Mouse (Mus musculus) heart, postnatal 10 days (tissue): ENCODE measurements around the gene Pde1a. TPM values are rescaled to one million over a fixed set of nuclear protein-coding genes. Genes with fewer than 3 reads are reported as not detected.

ENCODE experiments used
- DNase-seq, 2 experiments: peaks; one replicate each; pipeline ENCODE4 v3.0.0; 2021
- intact Hi-C: fragments of 180-260 bp; cut with DNase I; formaldehyde crosslinking; loops from one replicate; pipeline ENCODE4 v1.15.1; 2025
- total RNA-seq, 2 experiments: library from RNA; stranded (reverse); gene quantifications; 2 replicates each; pipeline ENCODE4 v1.2.3; 2021

The Pde1a gene
- total RNA-seq, result 10 to 100 TPM; 11.9 to 16.1 TPM

DNA sequence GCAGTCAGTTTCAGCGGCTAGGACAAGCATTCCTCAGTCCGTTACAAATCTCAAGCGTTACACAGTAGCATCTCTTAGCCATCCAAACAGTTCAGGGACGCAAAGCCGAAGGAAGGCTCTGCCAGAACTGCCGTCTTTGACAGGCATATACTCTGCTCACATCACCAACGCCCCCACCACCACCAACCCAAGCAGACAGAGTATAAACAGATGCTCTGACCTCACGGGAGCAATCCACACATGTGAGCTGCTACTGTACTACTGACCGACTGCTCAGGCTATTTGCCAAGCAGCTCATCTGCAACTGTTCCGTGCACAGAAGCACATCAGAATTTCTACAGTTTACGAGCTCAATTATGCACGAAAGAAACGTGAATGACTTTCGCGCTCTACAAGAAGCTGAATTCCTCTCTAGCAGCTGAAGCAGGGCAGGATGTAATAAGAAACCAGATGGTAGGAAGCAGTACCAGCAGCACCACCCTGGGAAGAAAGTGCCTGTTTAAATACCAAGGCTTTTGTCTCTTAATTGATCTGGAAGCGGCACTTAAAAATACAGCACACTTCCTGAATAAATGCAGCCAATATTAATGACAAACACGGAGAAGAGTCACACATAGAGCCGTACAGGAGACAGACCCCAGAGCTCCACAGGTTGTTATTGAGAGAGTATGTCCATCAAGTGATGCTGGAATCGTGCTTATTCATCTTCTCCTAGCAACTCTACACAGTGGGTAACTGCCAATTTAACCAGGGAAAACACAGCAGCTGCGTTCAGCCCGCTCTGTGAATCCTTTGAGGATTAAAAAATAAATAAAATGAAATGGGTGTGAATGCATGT lies at the start of gene Pde1a:
TSS of gene Pde1a (minus strand) at position 598 of the 838 bp plus-strand sequence.
- intact Hi-C loops, result no loop called here
- DNase-seq, result peak; percentile 8 to 10

DNA sequence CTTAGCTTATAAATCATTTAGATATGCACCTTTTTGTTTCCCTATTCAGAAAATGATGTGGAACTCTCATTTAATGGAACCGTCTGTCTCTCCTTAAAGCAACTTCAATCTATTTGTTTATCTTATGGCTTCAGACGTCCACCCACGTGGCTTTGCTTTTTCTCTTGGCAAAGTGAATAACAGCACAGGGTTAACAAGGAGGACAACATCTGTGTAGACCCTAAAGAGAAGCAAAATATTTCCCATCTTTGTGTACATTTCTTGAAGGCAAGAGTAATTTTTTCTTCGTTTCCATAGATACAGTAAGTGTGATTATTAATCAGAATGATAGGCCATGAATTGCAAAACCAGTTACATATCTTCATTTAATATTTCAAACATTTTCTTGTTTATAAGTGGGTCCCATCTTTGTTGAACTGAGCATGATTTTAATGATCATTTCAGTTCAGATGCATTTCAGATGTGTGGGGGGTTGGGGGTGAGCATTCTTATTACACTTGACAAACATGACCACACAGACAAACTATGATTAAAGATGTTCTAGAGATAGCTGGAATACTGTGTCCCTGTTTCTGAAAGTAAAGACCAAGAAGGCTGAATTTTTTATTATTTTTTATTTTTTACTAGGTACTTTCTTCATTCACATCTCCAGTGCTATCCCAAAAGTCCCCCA lies 49.5 kb upstream of the Pde1a start:
- DNase-seq, result no peak
- intact Hi-C loops, result no loop called here

DNA sequence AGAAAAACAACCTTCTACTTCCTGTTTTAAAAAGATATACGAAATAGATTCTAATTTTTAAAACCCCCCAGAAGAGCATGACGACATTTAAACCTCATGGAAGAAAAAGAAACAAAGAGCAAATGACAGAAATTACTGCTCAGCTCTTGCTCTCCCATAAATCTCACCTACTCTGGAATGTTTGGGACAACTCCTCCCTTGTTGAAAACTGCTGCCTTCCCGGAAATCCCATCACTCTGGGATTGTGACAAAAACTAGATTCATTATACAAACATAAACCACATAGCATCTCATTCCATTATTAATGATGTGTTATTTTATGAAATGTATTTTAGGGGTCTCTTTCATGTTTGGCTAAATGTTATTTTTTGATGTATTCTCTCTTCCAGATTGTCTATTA lies 48.9 kb upstream of the Pde1a start:
- DNase-seq, result no peak
- intact Hi-C loops, result no loop called here

DNA sequence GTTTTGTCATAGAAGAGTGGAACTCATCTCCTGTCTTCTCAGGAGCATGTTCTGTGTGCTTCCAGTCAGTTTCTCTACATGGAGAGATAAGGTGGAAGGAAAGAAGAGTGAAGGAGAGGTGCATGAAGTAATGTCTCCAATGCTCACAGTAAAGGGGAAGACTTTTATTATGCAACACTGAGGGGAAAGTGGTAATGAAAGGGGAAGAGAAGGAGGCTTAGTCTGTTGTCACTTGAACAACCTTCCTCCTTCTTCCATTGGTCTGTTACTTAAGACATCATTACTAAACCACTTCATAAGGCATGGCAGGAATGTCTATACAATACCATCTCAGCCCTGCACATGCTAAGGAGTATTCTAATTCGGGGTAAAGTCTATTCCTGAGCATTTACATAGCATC lies 38.8 kb upstream of the Pde1a start:
- DNase-seq, result no peak
- intact Hi-C loops, result no loop called here

DNA sequence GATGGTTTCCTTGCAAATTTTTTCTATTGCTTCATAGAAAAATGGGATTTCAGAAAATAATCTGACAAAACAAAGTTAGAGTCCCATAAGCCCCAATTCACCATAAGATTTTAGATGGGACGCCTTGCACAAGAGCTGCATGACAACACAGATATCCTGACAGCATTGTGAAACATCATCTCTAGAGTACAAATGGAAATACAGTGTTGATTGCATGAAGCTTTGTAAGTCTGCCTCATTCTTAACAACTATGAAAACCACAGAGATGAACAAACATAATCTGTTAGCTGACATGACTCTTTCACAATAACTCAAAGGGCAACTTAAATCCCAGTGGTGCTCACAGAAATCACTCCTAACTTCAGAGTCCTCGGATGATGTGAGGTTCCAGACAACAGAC lies 29.5 kb upstream of the Pde1a start:
- DNase-seq, result no peak
- intact Hi-C loops, result no loop called here

DNA sequence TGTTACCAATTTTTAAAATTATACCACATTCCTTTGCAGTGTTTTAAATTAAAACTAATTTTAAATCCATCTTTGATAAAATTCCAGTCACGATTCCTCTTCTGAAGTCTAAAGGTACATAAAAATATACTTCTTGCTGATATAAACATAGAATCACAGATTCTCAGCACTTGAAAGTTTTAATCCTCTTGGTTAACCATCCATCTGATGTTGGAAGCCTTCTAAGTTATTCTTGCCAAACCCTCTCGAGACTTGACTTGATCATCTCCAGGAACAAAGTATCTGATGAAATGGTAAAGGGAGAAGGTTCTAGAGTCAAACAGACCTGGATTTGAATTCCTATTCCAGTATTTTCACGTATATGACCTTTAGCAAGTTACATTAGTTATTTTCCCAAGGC lies 28.9 kb upstream of the Pde1a start:
- intact Hi-C loops, result no loop called here
- no peak for DNase-seq

DNA sequence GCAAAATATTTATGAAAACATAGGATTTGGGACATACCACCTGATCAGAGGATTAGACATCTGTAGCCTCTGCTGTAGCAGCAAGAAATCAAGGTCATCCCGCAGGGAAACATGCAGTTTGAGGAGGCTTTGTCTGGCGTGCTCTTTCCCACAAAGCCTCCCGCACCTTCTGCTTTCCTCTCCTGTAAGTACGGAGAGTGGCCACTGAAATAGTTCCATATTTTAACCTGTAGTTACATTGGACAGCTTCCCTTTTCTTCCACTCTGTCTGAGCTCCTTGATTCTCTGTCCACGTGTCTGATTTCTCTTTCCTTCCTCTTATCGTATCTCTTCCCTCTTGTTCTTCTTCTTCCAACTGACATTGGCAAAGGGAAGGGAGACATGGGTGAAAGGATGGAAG lies 20.8 kb upstream of the Pde1a start:
- no peak for DNase-seq
- intact Hi-C loops, result no loop called here

DNA sequence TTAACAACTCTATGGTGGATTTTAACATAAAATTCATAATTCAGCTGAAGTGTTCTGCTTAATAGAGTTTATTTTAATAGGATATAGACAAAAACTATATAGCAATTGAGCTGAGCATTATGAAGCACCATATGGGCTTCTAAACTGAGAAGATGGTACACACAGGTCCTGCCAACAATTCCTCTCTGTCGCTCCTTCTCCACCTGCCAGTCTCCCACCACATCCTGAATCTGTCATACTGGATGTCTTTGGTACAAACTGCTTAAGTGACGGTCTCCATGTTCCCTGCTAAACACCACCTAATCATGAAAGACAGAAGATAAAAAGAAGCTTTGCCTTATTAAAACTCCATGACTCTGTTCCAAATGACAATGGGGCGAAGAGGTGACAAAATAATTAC lies 20.1 kb upstream of the Pde1a start:
- DNase-seq, result no peak

DNA sequence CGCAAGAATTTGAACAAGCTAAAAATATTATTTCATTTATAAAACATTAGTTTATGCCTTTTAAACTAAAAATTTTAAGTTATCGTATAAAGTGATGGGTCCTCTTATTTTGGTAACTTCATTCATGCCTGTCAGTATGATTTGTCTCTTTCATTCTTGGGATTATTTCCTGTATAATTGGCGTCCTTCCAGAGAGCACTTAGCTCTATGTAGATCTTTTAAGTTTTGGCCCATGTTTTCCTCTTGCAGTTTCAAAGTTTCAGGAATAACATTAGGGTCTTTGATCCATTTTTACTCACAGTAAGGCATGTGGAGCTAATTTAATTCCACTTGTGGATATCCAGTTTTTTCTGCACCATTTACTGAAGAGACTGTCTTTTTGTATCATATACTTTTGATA lies 5.8 kb upstream of the Pde1a start:
- intact Hi-C loops, result no loop called here
- DNase-seq, result no peak

More for the DNA sequence above, 20.1 kb upstream of the Pde1a start:
- intact Hi-C loops, result no loop called here

DNA sequence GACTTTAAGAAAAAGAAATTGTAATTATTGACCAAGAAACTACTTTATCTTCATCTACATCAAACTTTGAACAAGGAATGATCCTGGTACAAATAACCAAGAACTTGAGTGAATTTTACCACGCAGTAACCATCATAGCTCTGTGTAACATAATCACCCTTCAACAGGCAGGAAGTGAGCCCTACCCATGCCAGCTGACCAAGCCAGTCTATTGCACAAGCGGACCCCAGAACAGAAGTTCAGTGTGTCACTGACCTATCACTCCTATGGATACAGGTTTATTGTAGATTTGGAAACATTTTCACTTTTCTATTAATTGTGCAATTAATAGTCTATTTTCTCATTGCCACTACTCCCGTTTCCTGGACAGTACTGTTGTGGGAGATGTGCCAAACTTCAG lies 3.4 kb upstream of the Pde1a start:
- no peak for DNase-seq
- intact Hi-C loops, result no loop called here

DNA sequence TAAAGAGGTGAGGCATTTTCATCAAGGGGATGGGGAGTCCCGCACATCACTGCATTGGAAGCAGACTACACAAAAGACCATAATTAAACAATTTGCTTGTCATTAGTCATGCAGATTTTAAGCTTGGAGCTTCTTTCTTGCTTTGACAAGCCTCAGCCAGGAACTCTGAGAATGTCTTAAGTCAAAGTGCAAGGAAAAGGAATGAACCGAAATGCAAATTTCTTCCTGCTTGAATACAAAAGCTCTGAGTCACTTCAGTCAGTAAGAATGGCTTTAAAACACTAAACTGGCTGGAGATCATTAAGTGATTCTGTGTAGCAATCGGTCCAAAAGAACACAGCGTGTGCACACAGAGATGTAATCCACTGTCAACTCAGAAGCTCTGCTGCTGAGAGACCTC lies 2.6 kb downstream of the Pde1a start:
- intact Hi-C loops, result no loop called here
- DNase-seq, result no peak

DNA sequence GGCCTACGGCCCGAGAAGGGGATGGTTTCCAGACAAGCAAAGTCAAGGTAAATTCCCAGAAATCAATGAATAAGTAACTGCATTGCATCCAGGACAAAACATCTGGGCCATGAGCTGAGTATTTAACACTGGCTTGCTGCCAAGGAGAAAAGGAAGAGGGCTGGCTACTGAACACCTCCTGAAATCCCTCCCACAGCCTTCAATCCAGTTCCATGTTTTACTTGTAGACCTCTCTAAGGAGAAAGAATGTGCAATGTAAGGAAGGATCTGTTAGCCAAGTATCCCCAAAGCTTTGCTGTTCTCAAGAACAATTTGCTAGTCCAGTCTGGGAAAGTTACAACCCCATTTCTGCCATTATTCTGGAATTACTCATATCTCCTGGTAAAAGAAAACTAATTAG lies 42.4 kb downstream of the Pde1a start:
- intact Hi-C loops, result no loop called here
- DNase-seq, result no peak

DNA sequence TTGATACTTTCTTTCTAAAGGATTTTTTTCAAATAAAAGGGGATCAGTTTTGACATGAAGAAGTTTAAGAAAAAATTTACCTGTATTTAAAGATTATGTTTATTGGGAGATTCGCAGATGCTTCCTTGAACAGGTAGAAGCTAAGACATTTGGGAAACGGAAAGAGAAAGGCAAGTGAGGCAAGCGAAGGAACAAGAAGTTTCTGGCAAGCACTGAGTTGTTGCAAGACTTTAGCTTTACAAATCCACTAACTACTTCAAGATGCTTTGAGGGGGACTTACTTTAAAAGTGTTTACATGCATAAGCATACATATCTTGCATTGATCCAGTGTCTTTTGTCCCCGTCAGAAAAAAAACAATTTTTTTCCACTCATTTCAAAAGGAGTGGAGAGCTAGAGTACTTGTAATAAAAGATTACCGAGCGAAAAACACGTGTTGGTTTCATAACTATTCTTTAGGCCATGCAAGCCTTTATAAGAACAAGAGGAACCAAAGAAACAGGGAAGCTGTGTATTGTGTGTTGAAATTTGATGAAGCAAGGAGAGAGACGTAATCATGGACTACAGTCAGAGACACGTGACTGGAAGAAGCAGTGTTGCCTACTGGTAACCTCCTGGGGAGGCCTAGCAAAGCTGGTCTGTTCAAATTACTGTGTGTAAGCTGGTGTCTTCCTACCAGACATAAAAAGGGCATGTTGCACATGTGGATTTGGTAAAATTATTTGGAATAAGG lies 49.0 kb downstream of the Pde1a start:
- DNase-seq, result no peak
- intact Hi-C loops, result no loop called here

DNA sequence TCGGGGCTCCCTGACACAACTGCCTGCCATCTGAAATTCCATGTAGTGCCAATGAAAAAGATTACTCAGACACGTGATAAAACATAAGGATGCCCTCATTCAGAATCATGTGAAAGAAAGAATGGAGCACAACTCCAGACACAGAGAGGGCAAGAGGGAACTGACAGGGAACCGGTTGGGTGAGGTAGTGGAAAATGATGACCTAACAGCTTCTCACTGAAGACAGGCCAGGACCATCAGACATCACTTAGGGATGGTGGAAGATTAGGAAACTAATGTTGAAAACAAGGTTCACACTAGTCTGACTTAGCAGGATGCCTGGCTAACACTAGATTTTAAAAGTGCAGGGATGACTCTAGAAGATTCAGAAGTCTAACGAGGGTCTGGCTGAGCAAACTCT lies 49.6 kb downstream of the Pde1a start:
- intact Hi-C loops, result no loop called here
- DNase-seq, result no peak

DNA sequence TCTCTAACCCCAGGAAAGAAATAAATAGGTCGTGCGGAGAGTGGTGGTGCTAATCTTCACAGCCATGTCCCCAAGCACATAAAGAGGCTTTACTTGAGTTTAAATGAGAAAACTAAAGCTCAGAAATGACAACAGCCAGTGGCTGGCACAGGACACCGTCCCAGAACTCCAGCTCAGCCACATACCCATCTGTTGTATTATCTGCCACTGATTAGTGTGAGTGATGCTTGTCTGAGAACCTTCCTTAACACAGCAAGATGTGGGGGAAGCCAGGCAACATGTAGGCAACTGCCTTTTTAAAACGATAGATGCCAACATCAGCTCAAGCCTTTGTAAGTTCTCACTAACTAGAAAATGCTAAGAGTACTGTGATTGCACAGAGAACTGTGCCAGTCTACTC lies 52.9 kb downstream of the Pde1a start:
- DNase-seq, result no peak
- intact Hi-C loops, result no loop called here

DNA sequence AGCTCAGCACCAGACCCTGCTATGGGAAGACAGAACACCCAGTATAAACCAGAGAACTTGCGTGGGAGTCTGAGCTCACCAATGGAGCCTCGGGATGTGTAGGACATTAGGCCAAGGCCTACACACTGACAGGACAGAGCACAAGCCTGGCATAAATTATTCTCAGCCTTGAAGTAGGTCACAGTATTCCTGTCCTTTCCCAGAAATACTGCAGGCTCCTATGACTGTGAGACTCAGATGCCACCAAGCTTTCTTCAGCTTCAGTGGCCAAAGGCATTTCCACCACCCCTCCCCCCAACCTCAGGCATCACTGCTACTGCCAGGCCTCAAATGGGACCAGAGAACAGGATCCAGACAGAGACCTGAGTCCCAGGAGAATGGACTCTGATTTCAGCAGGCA lies 54.7 kb downstream of the Pde1a start:
- no peak for DNase-seq
- intact Hi-C loops, result no loop called here

DNA sequence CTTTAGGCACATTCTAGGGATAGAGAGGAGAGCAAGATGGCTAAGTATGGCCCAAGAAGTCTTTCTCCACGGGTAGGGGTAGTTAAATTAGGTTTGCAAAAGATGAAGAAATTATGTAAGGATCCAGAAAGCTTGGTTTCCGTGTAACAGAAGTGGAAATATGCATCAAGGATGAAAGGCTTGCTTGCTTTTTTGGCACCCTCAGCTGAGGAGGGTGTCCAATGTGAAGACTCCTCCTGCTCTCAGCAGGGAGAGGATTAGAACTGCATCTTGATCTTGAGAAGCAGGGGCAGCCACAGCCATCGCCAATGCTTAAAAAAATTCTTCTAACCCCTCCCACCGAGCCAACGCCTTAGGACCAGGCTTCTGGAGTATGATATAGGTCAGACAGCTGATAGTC lies 55.2 kb downstream of the Pde1a start:
- intact Hi-C loops, result no loop called here
- DNase-seq, result no peak

DNA sequence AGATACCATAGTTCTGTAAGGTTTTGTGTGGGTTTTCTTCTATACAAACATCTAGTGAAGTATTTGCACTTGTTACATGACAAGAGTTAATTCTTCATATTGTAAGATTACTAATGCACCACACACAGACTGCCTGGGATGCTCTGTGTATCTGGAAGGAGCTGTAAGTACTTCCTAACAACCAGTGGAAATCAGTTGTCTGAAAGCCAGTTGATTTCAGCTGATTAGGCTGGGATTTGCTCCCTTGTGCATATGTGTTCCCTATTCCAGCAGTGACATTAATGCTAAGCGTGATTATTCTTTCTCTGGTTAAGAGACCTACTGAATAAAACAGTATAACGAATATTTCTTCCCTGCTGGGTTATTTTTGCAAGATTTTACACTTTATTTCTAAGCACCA lies 55.8 kb downstream of the Pde1a start:
- intact Hi-C loops, result no loop called here
- no peak for DNase-seq

DNA sequence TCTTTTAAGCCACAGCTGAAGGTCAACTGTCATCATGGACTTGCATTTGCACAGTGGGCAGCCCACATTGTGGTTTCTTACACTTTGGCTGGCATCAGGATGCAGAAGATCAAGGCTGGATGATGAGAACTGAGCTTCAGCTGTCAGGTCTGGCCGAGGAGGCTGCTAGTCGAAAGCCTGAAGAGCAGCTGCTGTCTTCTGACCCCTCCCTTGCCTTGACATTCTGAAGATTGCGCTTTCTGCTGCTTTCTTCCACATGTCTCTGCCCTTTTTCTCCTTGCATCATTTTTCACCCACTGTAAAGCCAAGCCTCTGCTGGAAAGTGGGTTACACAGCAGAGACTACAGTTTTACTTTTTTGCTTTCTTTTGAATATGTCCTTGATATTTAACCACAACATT lies 59.5 kb downstream of the Pde1a start:
- DNase-seq, result no peak
- intact Hi-C loops, result no loop called here

DNA sequence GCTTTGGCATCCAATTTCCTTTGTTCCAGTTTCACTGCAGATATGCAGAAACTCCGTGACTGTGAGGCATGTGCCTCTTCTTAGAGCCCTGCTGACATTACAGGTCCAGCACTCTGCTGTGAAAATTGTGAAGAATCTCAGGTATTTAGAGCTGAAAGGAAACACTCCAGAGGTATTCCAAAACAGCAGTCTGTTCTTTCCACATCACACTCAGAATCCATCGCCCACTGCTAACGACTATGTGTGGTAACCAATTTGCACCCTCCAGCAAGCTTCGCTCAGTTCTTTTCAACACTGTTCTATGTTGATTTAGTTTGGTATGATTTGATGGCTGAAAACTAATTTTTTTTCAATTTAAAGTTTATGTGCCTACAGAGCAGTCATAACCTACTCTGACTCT lies 62.8 kb downstream of the Pde1a start:
- intact Hi-C loops, result no loop called here
- DNase-seq, result no peak

DNA sequence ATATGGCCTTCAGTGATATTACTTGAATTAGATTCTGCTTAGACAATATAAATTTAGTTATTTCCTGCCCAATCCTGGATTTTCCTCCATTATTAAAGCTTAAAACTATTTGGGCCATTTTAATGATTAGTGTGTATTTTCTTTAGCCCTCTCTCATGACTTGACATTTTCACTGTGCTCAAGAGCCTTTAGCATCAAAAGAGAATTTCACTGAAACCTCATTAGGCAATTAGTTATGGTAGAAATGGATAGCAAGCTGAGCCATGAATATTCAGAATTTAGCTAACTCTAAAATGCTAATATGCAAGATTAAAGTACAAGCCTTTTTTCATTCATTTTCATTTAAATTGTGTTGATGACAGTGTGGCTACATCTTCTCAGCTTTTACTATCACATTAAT lies 73.2 kb downstream of the Pde1a start:
- intact Hi-C loops, result no loop called here
- no peak for DNase-seq

DNA sequence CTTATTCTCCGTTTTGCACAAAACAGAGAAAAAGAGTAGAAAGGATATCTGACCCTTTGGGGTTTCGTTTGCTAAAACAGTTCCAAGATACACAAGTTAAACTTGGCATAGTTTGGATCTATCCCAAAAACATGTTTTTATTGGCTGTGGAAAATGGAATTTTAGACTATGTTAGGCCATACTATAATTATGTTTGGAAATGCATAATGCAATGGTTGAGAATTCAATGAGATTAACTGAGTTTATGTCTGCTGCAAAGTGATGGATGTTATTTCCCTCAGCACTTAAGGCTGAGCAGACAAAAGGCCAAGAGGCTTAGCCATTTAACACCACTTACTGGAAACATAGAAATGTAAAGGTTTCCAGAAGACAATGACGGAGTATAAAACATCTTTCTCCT lies 75.2 kb downstream of the Pde1a start:
- intact Hi-C loops, result no loop called here
- DNase-seq, result no peak
